Mouse (Mus musculus): ENCODE results near the gene Med11. TPM values are rescaled to one million over a fixed set of nuclear protein-coding genes. Genes with fewer than 3 reads are reported as not detected.
A peak's percentile ranks its signal among the peaks of the same experiment; 100 is the strongest.
"Not testable (repeated sequence)": the region's sequence is repeated elsewhere in the genome, so short reads cannot be mapped to it uniquely, and the experiment has no call there.

The Med11 gene
- 48.7 and 50.0 TPM in 2 replicates for polyA plus RNA-seq (2014; fragmentation: Nextera tagmentation; extraction: Ambion mirVana)

- Histone ChIP-seq H3K9ac (ENCODE audit: low read depth, low read length) (peak within 1 kb of the TSS; percentile 78), H3K27ac (ENCODE audit: low read depth, low read length) (peak within 1 kb of the TSS; percentile 92), H3K36me3 (ENCODE audit: control insufficient read depth, insufficient read depth, low read length) (peaks cover 6% of the 10 kb centered on the region; the same call in 1 of the 2 replicates), H3K4me1 (ENCODE audit: control insufficient read depth, insufficient read depth, low read length) (peaks cover 7% of the 10 kb centered on the region; the same call in 1 of the 2 replicates), H3K4me3 (ENCODE audit: low read length) (peak within 1 kb of the TSS; percentile 63), H3K9me3 (ENCODE audit: control insufficient read depth, low read length) (no peaks in the 10 kb centered on the region), H3K27me3 (ENCODE audit: control insufficient read depth, insufficient read depth, low read length) (no peaks in the 10 kb centered on the region), H3K4me2 (replicated peaks; ENCODE audit: low read depth, low read length) (peak within 1 kb of the TSS; percentile 73)
- WGBS, result under 1% methylated on average over 45 of the region's 46 CpGs
- ATAC-seq (ENCODE audit: low FRiP score, low TSS enrichment), result peak; percentile 97
Observed at GRCm38 (mm10) chr11:70451797-70452498, at the start of gene Med11. Gene Med11, plus strand, starts transcription at chr11:70451919.

DNA sequence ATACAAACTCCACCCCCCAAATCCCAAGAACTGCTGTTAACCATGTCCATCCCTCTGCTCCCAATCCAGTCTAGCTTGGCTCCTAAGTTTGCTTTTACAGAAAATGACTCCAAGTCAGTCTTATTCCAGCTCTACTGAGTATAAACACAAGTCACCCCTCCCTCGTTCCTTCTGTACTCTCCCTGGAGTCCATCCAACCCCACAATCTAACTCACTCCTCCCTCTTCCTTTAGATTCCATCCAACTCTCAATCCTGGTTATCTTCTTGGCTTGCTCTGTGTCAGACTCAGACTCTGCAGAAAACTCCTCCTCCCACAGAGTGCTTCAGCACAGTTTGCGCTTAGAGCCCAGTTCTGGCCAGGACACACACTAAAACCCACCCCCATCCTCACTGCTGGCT, 48.1 kb upstream of the Med11 start:
- Histone ChIP-seq H3K4me2 (replicated peaks; ENCODE audit: low read depth, low read length) (no peak overlapping the region), H3K4me3 (ENCODE audit: low read length) (no peak overlapping the region), H3K4me1 (ENCODE audit: control insufficient read depth, insufficient read depth, low read length) (peaks cover 8% of the 10 kb centered on the region), H3K36me3 (ENCODE audit: control insufficient read depth, insufficient read depth, low read length) (peaks cover 60% of the 10 kb centered on the region), H3K27me3 (ENCODE audit: control insufficient read depth, insufficient read depth, low read length) (no peaks in the 10 kb centered on the region), H3K27ac (ENCODE audit: low read depth, low read length) (no peak overlapping the region), H3K9ac (ENCODE audit: low read depth, low read length) (no peak overlapping the region), H3K9me3 (ENCODE audit: control insufficient read depth, low read length) (no peaks in the 10 kb centered on the region)
- whole genome bisulfite sequencing, result 79% methylated on average over 2 of the region's 2 CpGs
- no peak for ATAC-seq (ENCODE audit: low FRiP score, low TSS enrichment)

- peak; percentile 99 for ATAC-seq (ENCODE audit: low FRiP score, low TSS enrichment)
- H3K27ac ChIP-seq (ENCODE audit: low read depth, low read length), result peak within 1 kb of the TSS; percentile 63
Observed at GRCm38 (mm10) chr11:70409594-70410296, 42.0 kb upstream of the Med11 start, which contains the start of gene Pelp1. Gene Pelp1, minus strand, starts transcription at chr11:70410031.

DNA sequence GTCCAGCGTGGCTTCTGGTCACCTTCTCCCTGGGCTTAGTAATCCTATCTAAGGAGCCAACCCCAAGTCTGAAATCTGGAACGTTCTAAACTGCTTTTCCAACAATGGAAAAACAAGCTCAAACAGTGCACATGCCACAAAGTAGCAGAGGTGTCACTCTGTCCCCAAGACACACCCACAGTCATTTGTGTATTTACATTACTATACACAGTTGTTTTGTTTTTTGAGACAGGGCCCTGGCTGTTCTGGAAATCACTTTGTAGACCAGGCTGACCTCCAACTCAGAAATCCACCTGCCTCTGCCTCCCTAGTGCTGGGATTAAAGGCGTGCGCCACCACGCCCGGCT, 41.4 kb upstream of the Med11 start:
- 0 out of 2 replicates have a peak overlapping the region, but pooled peaks have one; percentile 63 for H3K27ac ChIP-seq (ENCODE audit: low read depth, low read length)

More at GRCm38 (mm10) chr11:70409594-70410296, 42.0 kb upstream of the Med11 start, which contains the start of gene Pelp1:
- no peaks in the 10 kb centered on the region for H3K27me3 ChIP-seq (ENCODE audit: control insufficient read depth, insufficient read depth, low read length)
- H3K4me2 ChIP-seq (replicated peaks; ENCODE audit: low read depth, low read length), result peak within 1 kb of the TSS; percentile 86
- H3K9ac ChIP-seq (ENCODE audit: low read depth, low read length), result peak within 1 kb of the TSS; percentile 95
- peak within 1 kb of the TSS; percentile 92 for H3K4me3 ChIP-seq (ENCODE audit: low read length)
- H3K9me3 ChIP-seq (ENCODE audit: control insufficient read depth, low read length), result no peaks in the 10 kb centered on the region
- H3K36me3 ChIP-seq (ENCODE audit: control insufficient read depth, insufficient read depth, low read length), result peaks cover 17% of the 10 kb centered on the region; the same call in 1 of the 2 replicates
- WGBS, result under 1% methylated on average over 59 of the region's 59 CpGs
- H3K4me1 ChIP-seq (ENCODE audit: control insufficient read depth, insufficient read depth, low read length), result peaks cover 13% of the 10 kb centered on the region

GRCm38 (mm10) chr11:70412591-70412990, 39.1 kb upstream of the Med11 start:
- H3K9me3 ChIP-seq (ENCODE audit: control insufficient read depth, low read length), result no peaks in the 10 kb centered on the region
- H3K27ac ChIP-seq (ENCODE audit: low read depth, low read length), result no peak overlapping the region
- no peak overlapping the region for H3K4me3 ChIP-seq (ENCODE audit: low read length)
- H3K9ac ChIP-seq (ENCODE audit: low read depth, low read length), result no peak overlapping the region
- WGBS, result 80% methylated on average over 5 of the region's 5 CpGs
- peaks cover under 1% of the 10 kb centered on the region; the same call in 1 of the 2 replicates for H3K36me3 ChIP-seq (ENCODE audit: control insufficient read depth, insufficient read depth, low read length)
- no peak overlapping the region for H3K4me2 ChIP-seq (replicated peaks; ENCODE audit: low read depth, low read length)
- ATAC-seq (ENCODE audit: low FRiP score, low TSS enrichment), result no peak
- no peaks in the 10 kb centered on the region for H3K27me3 ChIP-seq (ENCODE audit: control insufficient read depth, insufficient read depth, low read length)
- peaks cover 13% of the 10 kb centered on the region for H3K4me1 ChIP-seq (ENCODE audit: control insufficient read depth, insufficient read depth, low read length)

More for the DNA sequence above, 41.4 kb upstream of the Med11 start:
- no peak; the same call in 1 of the 2 replicates for ATAC-seq (ENCODE audit: low FRiP score, low TSS enrichment)
- Histone ChIP-seq H3K4me2 (replicated peaks; ENCODE audit: low read depth, low read length) (peak overlapping the region; percentile 86), H3K9me3 (ENCODE audit: control insufficient read depth, low read length) (no peaks in the 10 kb centered on the region), H3K4me1 (ENCODE audit: control insufficient read depth, insufficient read depth, low read length) (peaks cover 13% of the 10 kb centered on the region), H3K4me3 (ENCODE audit: low read length) (peak overlapping the region; percentile 92), H3K36me3 (ENCODE audit: control insufficient read depth, insufficient read depth, low read length) (peaks cover 12% of the 10 kb centered on the region; the same call in 1 of the 2 replicates), H3K27me3 (ENCODE audit: control insufficient read depth, insufficient read depth, low read length) (no peaks in the 10 kb centered on the region), H3K9ac (ENCODE audit: low read depth, low read length) (peak overlapping the region; percentile 95; the same call in 1 of the 2 replicates)
- WGBS, result 64% methylated on average over 6 of the region's 6 CpGs

DNA sequence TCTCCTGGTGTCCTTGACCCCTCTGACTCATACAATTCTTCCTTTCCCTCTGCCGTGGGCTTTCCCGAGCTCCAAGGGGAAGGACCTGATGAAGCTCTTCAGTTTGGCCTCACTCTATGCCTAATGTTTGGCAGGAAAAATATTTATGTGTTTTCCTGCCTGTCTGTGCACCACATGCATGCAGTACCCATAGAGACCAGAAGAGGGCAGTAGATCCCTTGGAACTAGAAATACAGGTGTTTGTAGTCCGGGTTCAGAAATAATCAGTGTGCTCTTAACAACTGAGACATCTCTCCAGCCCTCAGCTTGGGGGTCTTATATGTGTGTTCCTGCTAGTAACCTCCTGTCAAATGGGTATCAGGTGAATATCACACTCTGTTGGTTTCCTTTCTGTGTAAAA, 37.8 kb upstream of the Med11 start:
- no peak overlapping the region for H3K4me2 ChIP-seq (replicated peaks; ENCODE audit: low read depth, low read length)
- H3K27ac ChIP-seq (ENCODE audit: low read depth, low read length), result no peak overlapping the region
- no peak for ATAC-seq (ENCODE audit: low FRiP score, low TSS enrichment)
- no peak overlapping the region for H3K4me3 ChIP-seq (ENCODE audit: low read length)
- H3K4me1 ChIP-seq (ENCODE audit: control insufficient read depth, insufficient read depth, low read length), result peaks cover 1% of the 10 kb centered on the region
- H3K27me3 ChIP-seq (ENCODE audit: control insufficient read depth, insufficient read depth, low read length), result no peaks in the 10 kb centered on the region
- 8% methylated on average over 3 of the region's 3 CpGs for WGBS
- no peaks in the 10 kb centered on the region for H3K9me3 ChIP-seq (ENCODE audit: control insufficient read depth, low read length)
- H3K9ac ChIP-seq (ENCODE audit: low read depth, low read length), result no peak overlapping the region
- H3K36me3 ChIP-seq (ENCODE audit: control insufficient read depth, insufficient read depth, low read length), result no peaks in the 10 kb centered on the region

- H3K9me3 ChIP-seq (ENCODE audit: control insufficient read depth, low read length), result no peaks in the 10 kb centered on the region
Observed at GRCm38 (mm10) chr11:70418199-70418598, 33.5 kb upstream of the Med11 start.

DNA sequence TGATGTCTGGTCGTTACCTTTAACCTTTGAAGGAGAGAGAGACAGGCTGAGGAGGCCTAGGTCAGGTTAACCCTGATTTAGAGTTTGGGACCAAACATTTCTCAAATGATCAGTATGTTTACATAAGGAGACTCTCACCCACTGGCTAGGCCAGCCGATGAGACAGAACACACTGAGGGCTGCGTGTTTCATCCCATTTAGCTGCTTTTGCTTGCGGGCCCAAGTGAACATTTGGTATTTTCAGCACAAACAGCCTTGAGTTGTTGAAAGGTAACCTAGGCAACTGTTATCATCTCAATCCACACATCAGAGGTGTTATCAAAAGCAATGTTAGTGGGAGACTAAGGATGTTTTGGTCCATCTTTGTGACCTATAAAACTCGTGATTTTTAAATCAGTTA, 32.2 kb upstream of the Med11 start:
- WGBS, result 52% methylated on average over 5 of the region's 5 CpGs
- Histone ChIP-seq H3K9me3 (ENCODE audit: control insufficient read depth, low read length) (no peaks in the 10 kb centered on the region), H3K4me3 (ENCODE audit: low read length) (no peak overlapping the region), H3K4me2 (replicated peaks; ENCODE audit: low read depth, low read length) (no peak overlapping the region), H3K27me3 (ENCODE audit: control insufficient read depth, insufficient read depth, low read length) (no peaks in the 10 kb centered on the region), H3K27ac (ENCODE audit: low read depth, low read length) (no peak overlapping the region), H3K4me1 (ENCODE audit: control insufficient read depth, insufficient read depth, low read length) (no peaks in the 10 kb centered on the region), H3K36me3 (ENCODE audit: control insufficient read depth, insufficient read depth, low read length) (no peaks in the 10 kb centered on the region), H3K9ac (ENCODE audit: low read depth, low read length) (no peak overlapping the region)
- no peak for ATAC-seq (ENCODE audit: low FRiP score, low TSS enrichment)

More at GRCm38 (mm10) chr11:70418199-70418598, 33.5 kb upstream of the Med11 start:
- Histone ChIP-seq H3K27ac (ENCODE audit: low read depth, low read length) (no peak overlapping the region), H3K9ac (ENCODE audit: low read depth, low read length) (no peak overlapping the region), H3K27me3 (ENCODE audit: control insufficient read depth, insufficient read depth, low read length) (no peaks in the 10 kb centered on the region), H3K4me2 (replicated peaks; ENCODE audit: low read depth, low read length) (no peak overlapping the region), H3K4me1 (ENCODE audit: control insufficient read depth, insufficient read depth, low read length) (no peaks in the 10 kb centered on the region), H3K36me3 (ENCODE audit: control insufficient read depth, insufficient read depth, low read length) (no peaks in the 10 kb centered on the region), H3K4me3 (ENCODE audit: low read length) (no peak overlapping the region)
- no peak for ATAC-seq (ENCODE audit: low FRiP score, low TSS enrichment)
- 62% methylated on average over 4 of the region's 4 CpGs for WGBS

- not testable (repeated sequence) for H3K4me3 ChIP-seq (ENCODE audit: low read length); H3K9me3 ChIP-seq (ENCODE audit: control insufficient read depth, low read length); H3K27me3 ChIP-seq (ENCODE audit: control insufficient read depth, insufficient read depth, low read length); H3K4me2 ChIP-seq (replicated peaks; ENCODE audit: low read depth, low read length); ATAC-seq (ENCODE audit: low FRiP score, low TSS enrichment); H3K27ac ChIP-seq (ENCODE audit: low read depth, low read length); H3K9ac ChIP-seq (ENCODE audit: low read depth, low read length); H3K4me1 ChIP-seq (ENCODE audit: control insufficient read depth, insufficient read depth, low read length); H3K36me3 ChIP-seq (ENCODE audit: control insufficient read depth, insufficient read depth, low read length)
- 79% methylated on average over 6 of the region's 6 CpGs for WGBS
Observed at GRCm38 (mm10) chr11:70426598-70426997, 25.1 kb upstream of the Med11 start.

Measured in kidney, embryonic 14.5 days (tissue).